Mouse (Mus musculus) hindlimb bud, embryonic 11.5 days (tissue): Measurements from ENCODE around the gene Ubtd2.

ENCODE experiments used
- DNase-seq: peaks from one replicate; pipeline ENCODE4 v3.0.0-alpha.2; 2012; ENCODE audit warnings: low read depth, low spot score; ENCODE audit errors: extremely low spot score

Gene Ubtd2

GRCm38 (mm10) chr11:32560015-32560770 is 105.0 kb downstream of the Ubtd2 start:
- no peak for DNase-seq

GRCm38 (mm10) chr11:32561465-32562355 is 106.5 kb downstream of the Ubtd2 start:
- DNase-seq = no peak

GRCm38 (mm10) chr11:32562706-32563105 is 107.5 kb downstream of the Ubtd2 start:
- no peak for DNase-seq

- DNase-seq = no peak
Observed at GRCm38 (mm10) chr11:32563660-32564059, 108.5 kb downstream of the Ubtd2 start.

GRCm38 (mm10) chr11:32564629-32565028 is 109.5 kb downstream of the Ubtd2 start:
- no peak for DNase-seq

- DNase-seq = no peak
Observed at GRCm38 (mm10) chr11:32565088-32565487, 109.9 kb downstream of the Ubtd2 start.

- no peak for DNase-seq
Observed at GRCm38 (mm10) chr11:32566184-32566583, 111.0 kb downstream of the Ubtd2 start.
